Mouse (Mus musculus) heart, embryonic 11.5 days (tissue): ENCODE measurements around the gene Wdr95. TPM values are rescaled to one million over a fixed set of nuclear protein-coding genes. Genes with fewer than 3 reads are reported as not detected.

ENCODE experiments used
- ATAC-seq: fragments of 200-750 bp; cut with Nextera tagmentation; replicated peaks from 2 replicates; pipeline ENCODE4 v1.8.0; 2017; ENCODE audit warnings: moderate library complexity; ENCODE audit not compliant: insufficient number of reproducible peaks, low FRiP score, low TSS enrichment
- H3K27ac ChIP-seq: fragments of 300-500 bp; sonication (generic); 2 replicates; pipeline ENCODE4 v1.5.1; 2014; ENCODE audit warnings: mild to moderate bottlenecking, low read depth, low read length
- H3K27me3 ChIP-seq: fragments of 300-500 bp; sonication (generic); 2 replicates; pipeline ENCODE4 v1.6.1; 2014; ENCODE audit warnings: mild to moderate bottlenecking, low read length, mixed read lengths; ENCODE audit not compliant: control insufficient read depth, insufficient read depth
- H3K36me3 ChIP-seq: fragments of 300-500 bp; sonication (generic); 2 replicates; pipeline ENCODE4 v1.6.1; 2014; ENCODE audit warnings: mild to moderate bottlenecking, low read length, moderate library complexity, mixed read lengths; ENCODE audit not compliant: control insufficient read depth, insufficient read depth
- H3K4me1 ChIP-seq: fragments of 300-500 bp; sonication (generic); 2 replicates; pipeline ENCODE4 v1.6.1; 2014; ENCODE audit warnings: low read length; ENCODE audit not compliant: control insufficient read depth, insufficient read depth
- H3K4me2 ChIP-seq: fragments of 300-500 bp; sonication (generic); 2 replicates; pipeline ENCODE4 v1.6.1; 2014; ENCODE audit warnings: mild to moderate bottlenecking, moderate library complexity
- H3K4me3 ChIP-seq: fragments of 300-500 bp; sonication (generic); 2 replicates; pipeline ENCODE4 v1.5.1; 2014; ENCODE audit warnings: low read depth, low read length
- H3K9ac ChIP-seq: fragments of 300-500 bp; sonication (generic); 2 replicates; pipeline ENCODE4 v1.6.1; 2014; ENCODE audit warnings: mild to moderate bottlenecking, low read depth, low read length, moderate library complexity
- H3K9me3 ChIP-seq: fragments of 300-500 bp; sonication (generic); replicated peaks from 2 replicates; pipeline ENCODE4 v1.6.1; 2016; ENCODE audit warnings: low read length; ENCODE audit not compliant: control insufficient read depth
- whole genome bisulfite sequencing: fragments of 180-500 bp; shearing (Covaris S2); extraction: QIAGEN DNeasy Blood & Tissue Kit; methylation state at CpG from one replicate; pipeline ENCODE4 v1.1.7; 2014; ENCODE audit not compliant: insufficient replicate concordance; 5-methylcytosine and 5-hydroxymethylcytosine counted together
- polyA plus RNA-seq: library from polyadenylated mRNA; unstranded; fragments of >200 nt; fragmentation: Nextera tagmentation; extraction: Ambion mirVana; gene quantifications from 2 replicates; pipeline ENCODE4 v1.2.1, GENCODE M21; 2014

Gene Wdr95
- polyA plus RNA-seq, 1 experiment from 2014 or later = 0.09 TPM

DNA sequence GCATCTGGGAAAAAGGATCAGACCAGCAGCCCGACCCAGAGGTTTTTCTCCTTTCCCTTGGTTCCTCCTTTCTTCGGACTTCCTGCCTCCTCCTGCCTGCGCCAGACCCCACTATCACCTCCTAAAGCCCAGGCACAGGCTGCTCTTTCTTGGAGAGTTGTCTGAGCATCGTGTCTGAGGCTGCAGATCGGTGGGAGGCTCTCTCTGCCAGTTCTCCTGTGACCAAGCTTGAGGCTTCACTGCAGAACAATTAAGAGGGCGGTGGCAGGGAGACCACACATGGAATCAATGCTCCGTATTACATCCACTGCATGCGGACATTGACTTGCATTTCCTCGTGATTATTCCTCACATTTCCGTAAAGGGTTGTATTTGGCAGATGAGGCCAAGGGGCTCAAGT, 49.0 kb downstream of the Wdr95 start:
- no peak overlapping the region for H3K27ac ChIP-seq
- no peak overlapping the region for H3K4me2 ChIP-seq
- no peaks in the 10 kb centered on the region for H3K27me3 ChIP-seq
- 33% methylated on average over 10 of the region's 10 CpGs for WGBS
- H3K4me3 ChIP-seq = no peak overlapping the region
- H3K9ac ChIP-seq = no peak overlapping the region
- ATAC-seq = no peak
- H3K36me3 ChIP-seq = no peaks in the 10 kb centered on the region
- H3K4me1 ChIP-seq = peaks cover 6% of the 10 kb centered on the region; the same call in 1 of the 2 replicates
- no peaks in the 10 kb centered on the region for H3K9me3 ChIP-seq

DNA sequence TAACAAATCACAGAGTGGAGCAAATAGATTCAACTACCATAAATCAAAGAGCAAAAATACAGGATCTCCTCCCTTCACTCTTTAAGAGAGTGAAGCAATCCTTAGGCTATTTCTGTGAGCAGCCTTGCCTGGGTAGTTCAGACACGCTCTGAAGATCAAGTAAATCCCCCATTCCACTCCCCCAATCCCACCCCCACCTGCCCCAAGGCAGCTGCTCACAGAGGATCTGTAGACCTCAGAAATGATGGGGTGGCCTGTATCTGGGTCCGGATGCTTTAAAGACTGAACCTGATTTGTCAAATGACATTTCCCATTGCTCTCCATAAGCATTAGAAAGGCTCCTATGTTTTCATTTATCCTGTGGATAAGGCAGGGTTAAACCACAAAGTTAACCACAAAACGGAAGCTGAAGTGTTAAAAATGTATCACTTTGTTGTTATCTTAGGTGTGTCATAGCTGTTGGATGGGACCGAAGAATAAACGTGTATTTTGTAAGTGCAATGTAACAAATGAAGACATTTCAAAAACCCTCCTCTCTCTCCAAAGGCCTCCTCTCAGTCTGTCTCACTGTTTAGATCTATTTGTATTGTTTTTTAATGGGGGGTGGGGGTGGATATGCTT, 54.3 kb downstream of the Wdr95 start:
- Histone ChIP-seq H3K9me3 (no peaks in the 10 kb centered on the region), H3K4me2 (no peak overlapping the region), H3K4me1 (peaks cover 1% of the 10 kb centered on the region; the same call in 1 of the 2 replicates), H3K4me3 (no peak overlapping the region), H3K27ac (no peak overlapping the region), H3K36me3 (no peaks in the 10 kb centered on the region), H3K27me3 (no peaks in the 10 kb centered on the region), H3K9ac (no peak overlapping the region)
- WGBS = 56% methylated on average over 5 of the region's 5 CpGs
- no peak for ATAC-seq

DNA sequence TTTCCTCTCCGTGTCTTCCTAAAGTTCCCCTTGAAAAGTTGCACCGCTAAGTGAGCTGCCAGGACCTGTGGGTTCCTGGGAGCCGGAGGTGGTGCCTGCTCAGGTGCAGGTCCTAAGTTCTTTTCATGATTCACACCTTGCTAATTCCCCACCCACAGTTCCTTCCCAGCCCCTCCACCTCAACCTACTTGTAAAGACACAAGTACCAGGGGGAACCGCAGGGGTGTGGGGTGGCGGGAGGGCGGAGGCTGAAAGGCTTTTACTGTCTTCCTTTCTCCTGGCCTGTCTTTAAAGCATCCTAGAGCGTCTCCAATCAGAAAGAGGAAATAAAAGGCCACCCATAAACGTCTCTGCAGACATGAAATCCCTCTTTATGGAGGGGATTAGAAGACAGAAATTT, 55.0 kb downstream of the Wdr95 start:
- Histone ChIP-seq H3K27me3 (no peaks in the 10 kb centered on the region), H3K4me3 (no peak overlapping the region), H3K4me2 (no peak overlapping the region), H3K4me1 (peaks cover 7% of the 10 kb centered on the region), H3K27ac (no peak overlapping the region), H3K9ac (no peak overlapping the region), H3K9me3 (no peaks in the 10 kb centered on the region), H3K36me3 (no peaks in the 10 kb centered on the region)
- WGBS = 37% methylated on average over 7 of the region's 8 CpGs
- ATAC-seq = no peak

DNA sequence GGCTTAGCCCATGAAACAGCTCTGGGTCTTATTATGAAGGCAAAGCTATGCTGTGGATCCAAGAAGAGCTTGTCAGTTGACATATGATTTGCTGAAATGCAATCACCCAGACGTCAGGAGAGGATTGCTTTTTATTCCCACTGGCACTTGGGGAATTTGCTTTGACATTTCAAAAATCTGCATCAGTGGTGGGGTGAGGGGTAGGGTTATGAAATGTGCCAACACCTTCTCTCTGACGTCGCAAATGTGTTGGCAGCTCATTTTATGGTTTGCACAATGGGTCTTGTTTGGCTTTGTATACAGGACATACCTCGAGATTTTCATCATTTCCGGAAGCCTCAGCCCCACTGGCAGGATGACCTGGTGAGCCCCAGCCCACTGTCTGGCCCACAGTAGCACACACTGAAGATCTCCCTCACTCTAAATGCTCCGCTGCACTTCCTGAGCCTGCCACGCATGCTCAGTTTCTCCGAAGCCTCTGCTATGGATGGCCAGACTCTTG, 55.7 kb downstream of the Wdr95 start:
- H3K4me2 ChIP-seq = no peak overlapping the region
- H3K9ac ChIP-seq = no peak overlapping the region
- H3K4me3 ChIP-seq = no peak overlapping the region
- H3K27ac ChIP-seq = no peak overlapping the region
- H3K4me1 ChIP-seq = peaks cover 12% of the 10 kb centered on the region
- 65% methylated on average over 8 of the region's 8 CpGs for WGBS
- no peaks in the 10 kb centered on the region for H3K9me3 ChIP-seq
- no peaks in the 10 kb centered on the region for H3K36me3 ChIP-seq
- H3K27me3 ChIP-seq = no peaks in the 10 kb centered on the region
- no peak for ATAC-seq

DNA sequence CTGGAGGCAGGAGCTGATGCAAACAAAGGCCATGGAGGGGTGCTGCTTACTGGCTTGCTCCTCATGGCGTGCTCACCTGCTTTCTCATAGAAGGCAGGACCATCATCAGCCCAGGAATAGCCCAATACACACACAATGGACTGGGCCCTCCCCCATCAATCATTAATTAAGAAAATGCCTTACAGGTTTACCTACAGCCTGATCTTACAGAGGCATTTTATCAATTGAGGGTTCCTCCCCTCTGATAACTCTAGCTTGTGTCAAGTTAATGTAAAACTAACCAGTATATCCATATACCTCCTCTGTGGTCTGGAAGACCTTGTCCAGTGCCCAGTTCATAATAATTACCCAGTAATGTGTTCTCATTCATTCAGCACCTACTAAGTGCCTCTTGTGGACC, 56.8 kb downstream of the Wdr95 start:
- Histone ChIP-seq H3K4me3 (no peak overlapping the region), H3K27me3 (no peaks in the 10 kb centered on the region), H3K4me2 (no peak overlapping the region), H3K36me3 (no peaks in the 10 kb centered on the region), H3K9ac (no peak overlapping the region), H3K27ac (no peak overlapping the region), H3K4me1 (peaks cover 12% of the 10 kb centered on the region), H3K9me3 (no peaks in the 10 kb centered on the region)
- WGBS = 86% methylated on average over 1 of the region's 1 CpGs
- no peak for ATAC-seq

DNA sequence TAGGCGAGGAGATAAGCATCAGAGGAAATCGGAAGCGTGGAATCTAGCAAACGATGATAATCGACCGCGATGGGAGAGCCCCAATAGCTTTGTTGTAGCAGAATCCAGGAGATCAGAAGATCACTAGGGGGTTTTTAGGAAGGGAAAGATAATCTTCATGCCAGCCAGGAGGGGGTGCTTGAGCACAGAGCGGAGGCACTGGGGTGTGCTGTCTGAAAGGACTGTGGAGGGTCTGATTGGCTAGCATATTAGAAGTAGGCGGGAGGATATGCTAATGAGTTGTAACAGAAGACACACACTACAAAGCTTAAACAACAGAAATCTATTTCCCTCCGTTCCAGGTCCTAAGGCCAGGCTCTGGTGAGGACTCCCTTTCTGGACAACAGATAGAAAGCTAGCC, 57.4 kb downstream of the Wdr95 start:
- Histone ChIP-seq H3K9ac (no peak overlapping the region), H3K27ac (no peak overlapping the region), H3K27me3 (no peaks in the 10 kb centered on the region), H3K9me3 (no peaks in the 10 kb centered on the region), H3K36me3 (no peaks in the 10 kb centered on the region), H3K4me1 (peaks cover 12% of the 10 kb centered on the region), H3K4me3 (no peak overlapping the region), H3K4me2 (no peak overlapping the region)
- WGBS = 50% methylated on average over 10 of the region's 10 CpGs
- no peak for ATAC-seq

DNA sequence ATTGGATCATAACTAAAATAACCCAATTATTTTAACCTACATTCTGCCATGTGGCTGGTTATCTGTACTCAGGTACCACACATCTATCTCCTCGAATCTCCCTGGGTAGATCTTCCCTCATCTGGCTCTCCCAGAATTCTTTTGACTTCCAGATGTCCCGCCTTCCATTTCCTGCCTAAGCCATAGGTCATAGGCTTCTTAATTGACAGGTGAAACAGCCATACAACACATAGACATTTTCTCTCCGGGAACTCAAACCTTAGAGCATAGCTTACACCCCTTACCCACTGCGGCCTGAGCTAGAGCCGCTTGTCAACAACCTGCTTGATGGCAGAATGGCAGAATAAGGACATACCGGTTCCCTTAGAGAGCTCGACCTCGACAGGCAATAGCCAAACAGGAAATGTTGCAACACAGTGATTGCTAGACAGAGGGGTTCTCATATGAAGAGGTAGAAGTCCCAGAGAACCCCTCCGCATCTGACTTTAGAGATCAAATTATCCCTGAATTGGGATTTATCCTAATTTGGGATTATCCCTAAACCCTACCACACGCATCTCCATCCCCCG, 58.9 kb downstream of the Wdr95 start:
- H3K27me3 ChIP-seq = no peaks in the 10 kb centered on the region
- no peak for ATAC-seq
- no peak overlapping the region for H3K9ac ChIP-seq
- H3K4me3 ChIP-seq = no peak overlapping the region
- WGBS = 70% methylated on average over 11 of the region's 11 CpGs
- peaks cover 12% of the 10 kb centered on the region for H3K4me1 ChIP-seq
- H3K27ac ChIP-seq = no peak overlapping the region
- H3K36me3 ChIP-seq = no peaks in the 10 kb centered on the region
- H3K9me3 ChIP-seq = no peaks in the 10 kb centered on the region
- no peak overlapping the region for H3K4me2 ChIP-seq

DNA sequence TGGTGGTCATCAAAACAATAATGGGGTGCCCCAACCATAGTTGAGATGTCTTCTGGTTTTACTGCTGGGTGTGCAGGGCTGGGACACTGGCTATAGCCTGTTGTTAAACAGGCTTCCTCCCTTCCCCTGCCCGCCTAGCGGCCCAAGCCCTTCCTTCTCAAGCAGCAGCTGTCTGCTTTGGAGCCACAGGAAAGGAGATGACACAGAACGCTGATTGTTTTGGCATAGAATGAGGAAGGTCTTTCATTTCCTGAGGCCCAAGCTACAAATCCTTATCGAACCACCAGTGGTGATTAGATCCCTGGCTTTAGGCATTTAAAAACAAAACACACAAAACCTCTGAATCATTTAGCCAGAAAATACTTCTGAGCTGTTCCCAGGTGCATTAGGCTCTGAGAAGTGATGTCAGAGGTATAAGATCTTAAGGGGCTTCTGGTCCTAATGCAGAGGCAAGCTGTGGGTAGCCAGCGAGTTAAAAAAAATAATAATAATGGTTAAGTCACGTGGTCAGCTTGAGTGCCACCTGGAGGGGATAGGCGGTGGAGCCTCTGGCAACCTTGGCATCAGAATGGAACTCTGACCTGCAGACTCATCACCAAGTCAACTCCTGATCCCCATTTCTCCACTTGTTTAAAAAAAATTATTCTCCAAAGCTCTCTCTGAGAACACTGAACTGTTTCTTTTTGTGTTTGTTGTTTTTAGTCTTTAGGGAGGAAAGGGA, 60.5 kb downstream of the Wdr95 start:
- H3K36me3 ChIP-seq = no peaks in the 10 kb centered on the region
- H3K4me2 ChIP-seq = no peak overlapping the region
- peak overlapping the region; percentile 29; the same call in 1 of the 2 replicates for H3K27ac ChIP-seq
- H3K9ac ChIP-seq = no peak overlapping the region
- 39% methylated on average over 7 of the region's 7 CpGs for WGBS
- no peak overlapping the region for H3K4me3 ChIP-seq
- 0 out of 2 replicates have a peak, but pooled peaks have one; percentile 23 for ATAC-seq
- H3K4me1 ChIP-seq = peaks cover 12% of the 10 kb centered on the region
- no peaks in the 10 kb centered on the region for H3K9me3 ChIP-seq
- no peaks in the 10 kb centered on the region for H3K27me3 ChIP-seq
